Mouse (Mus musculus) cortical plate, adult 2 months (tissue): Measurements from ENCODE around the gene Ppp2r5d. TPM values are rescaled to one million over a fixed set of nuclear protein-coding genes. Genes with fewer than 3 reads are reported as not detected.
A peak's percentile ranks its signal among the peaks of the same experiment; 100 is the strongest.

Experiments used
- H3K27ac ChIP-seq: fragments of 200-500 bp; 2 replicates; pipeline ENCODE4 v1.5.1; 2012; ENCODE audit warnings: low read length, control low read depth, inconsistent platforms; ENCODE audit not compliant: insufficient read depth
- H3K4me1 ChIP-seq: fragments of 200-500 bp; 2 replicates; pipeline ENCODE4 v1.6.1; 2011; ENCODE audit warnings: low read length; ENCODE audit not compliant: control insufficient read depth, insufficient read depth
- H3K4me3 ChIP-seq: fragments of 200-500 bp; 2 replicates; pipeline ENCODE4 v1.5.1; 2011; ENCODE audit warnings: mild to moderate bottlenecking, low read length, control low read depth; ENCODE audit not compliant: insufficient read depth
- CTCF ChIP-seq: fragments of 200-500 bp; IDR thresholded peaks from 2 replicates; pipeline ENCODE4 v1.5.1; 2011; ENCODE audit warnings: mild to moderate bottlenecking, control low read depth, low read length; ENCODE audit not compliant: insufficient read depth; ENCODE audit errors: extremely low read depth
- POLR2A ChIP-seq: fragments of 200-500 bp; IDR thresholded peaks from 2 replicates; pipeline ENCODE4 v1.6.1; 2011; ENCODE audit warnings: mild to moderate bottlenecking, low read length, control low read depth; ENCODE audit not compliant: insufficient read depth; ENCODE audit errors: extremely low read depth
- polyA plus RNA-seq: library from polyadenylated mRNA; depleted of rRNA; stranded (reverse); fragments of >200 nt; gene quantifications from 2 replicates; pipeline ENCODE4 v1.2.3, GENCODE M21; 2012

Ppp2r5d gene
- polyA plus RNA-seq, 1 experiment = 98.9 TPM

- Histone ChIP-seq H3K4me3 (peak overlapping the region; percentile 14), H3K4me1 (peaks cover 10% of the 10 kb centered on the region), H3K27ac (no peak overlapping the region)
- TF ChIP-seq POLR2A (no peak), CTCF (no peak)
These were observed 682 bp downstream of the Ppp2r5d start for GRCm38 (mm10) chr17:46703971-46704886.

- TF ChIP-seq POLR2A (no peak), CTCF (no peak)
- Histone ChIP-seq H3K27ac (0 out of 2 replicates have a peak overlapping the region, but pooled peaks have one; percentile 5), H3K4me1 (peaks cover 10% of the 10 kb centered on the region), H3K4me3 (peak overlapping the region; percentile 14)
These were observed 2.4 kb downstream of the Ppp2r5d start for GRCm38 (mm10) chr17:46702506-46702905.

DNA sequence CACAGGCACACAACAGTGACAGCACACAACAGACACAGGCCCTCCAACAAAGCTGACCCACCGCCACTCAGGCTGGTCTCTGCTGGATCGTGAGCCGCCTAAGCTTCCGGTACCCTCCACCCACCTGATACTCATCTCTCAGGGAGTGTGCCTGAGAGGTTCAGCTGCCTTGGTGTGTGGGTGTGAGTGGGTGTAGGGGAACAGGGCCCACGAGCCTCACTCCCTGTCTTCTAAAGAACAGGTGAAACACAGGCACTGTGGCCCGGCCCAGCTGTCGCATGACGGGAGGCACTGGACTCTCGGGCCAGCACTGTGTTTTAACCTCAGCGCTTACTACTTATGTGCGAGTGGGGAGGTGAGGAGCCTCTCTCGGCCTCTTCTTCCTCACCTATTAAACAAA, 2.8 kb downstream of the Ppp2r5d start:
- H3K4me1 ChIP-seq = peaks cover 10% of the 10 kb centered on the region
- TF ChIP-seq CTCF (no peak), POLR2A (no peak)
- peak overlapping the region; percentile 14; the same call in 1 of the 2 replicates for H3K4me3 ChIP-seq
- H3K27ac ChIP-seq = 0 out of 2 replicates have a peak overlapping the region, but pooled peaks have one; percentile 5

DNA sequence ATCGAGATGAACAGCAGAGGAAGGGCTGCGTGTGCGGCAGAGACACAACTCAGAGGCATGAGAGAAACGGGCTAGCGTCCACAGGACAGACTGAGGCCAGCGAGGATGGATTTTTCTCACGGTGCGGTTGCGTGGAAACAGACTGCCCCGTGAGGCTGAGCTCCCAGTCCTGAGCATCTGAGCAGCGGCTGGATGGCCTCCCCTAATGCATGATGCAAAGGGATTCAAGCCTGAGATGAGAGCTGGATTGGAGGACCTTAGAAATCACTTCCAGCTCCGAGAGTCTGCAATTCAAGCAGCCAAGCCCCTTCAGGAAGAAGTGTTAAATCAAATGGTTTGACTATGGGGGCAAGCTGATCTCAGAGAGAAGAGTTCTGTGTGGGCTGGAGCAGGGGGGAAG, 3.4 kb downstream of the Ppp2r5d start:
- Histone ChIP-seq H3K27ac (no peak overlapping the region), H3K4me1 (peaks cover 10% of the 10 kb centered on the region), H3K4me3 (peak overlapping the region; percentile 14)
- no peak for TF ChIP-seq POLR2A
- TF ChIP-seq CTCF = no peak

DNA sequence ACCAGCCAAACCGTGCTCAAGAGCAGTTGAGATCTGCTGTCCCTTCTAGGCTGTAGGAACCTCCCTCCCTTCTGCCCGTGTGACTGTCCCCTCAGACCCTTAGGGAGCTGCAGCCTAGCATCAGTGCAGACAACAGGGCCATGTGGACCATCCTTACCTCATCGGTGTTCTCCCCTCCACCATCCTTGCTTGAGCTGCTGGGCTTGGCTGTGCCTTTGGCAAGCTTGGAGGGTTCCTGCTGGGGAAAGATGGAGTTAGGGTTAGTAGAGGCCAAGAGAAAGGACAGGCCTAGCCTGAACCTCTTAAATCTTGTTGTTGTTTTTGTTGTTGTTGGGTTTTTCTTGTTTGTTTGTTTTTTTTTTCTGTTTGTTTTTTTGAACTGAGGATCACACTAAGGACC, 5.0 kb downstream of the Ppp2r5d start:
- Histone ChIP-seq H3K4me3 (no peak overlapping the region), H3K4me1 (peaks cover 10% of the 10 kb centered on the region), H3K27ac (no peak overlapping the region)
- no peak for TF ChIP-seq CTCF

- Histone ChIP-seq H3K4me1 (peaks cover 10% of the 10 kb centered on the region), H3K27ac (no peak overlapping the region), H3K4me3 (no peak overlapping the region)
- TF ChIP-seq POLR2A (no peak), CTCF (no peak)
These were observed 5.7 kb downstream of the Ppp2r5d start for GRCm38 (mm10) chr17:46699245-46699644.

DNA sequence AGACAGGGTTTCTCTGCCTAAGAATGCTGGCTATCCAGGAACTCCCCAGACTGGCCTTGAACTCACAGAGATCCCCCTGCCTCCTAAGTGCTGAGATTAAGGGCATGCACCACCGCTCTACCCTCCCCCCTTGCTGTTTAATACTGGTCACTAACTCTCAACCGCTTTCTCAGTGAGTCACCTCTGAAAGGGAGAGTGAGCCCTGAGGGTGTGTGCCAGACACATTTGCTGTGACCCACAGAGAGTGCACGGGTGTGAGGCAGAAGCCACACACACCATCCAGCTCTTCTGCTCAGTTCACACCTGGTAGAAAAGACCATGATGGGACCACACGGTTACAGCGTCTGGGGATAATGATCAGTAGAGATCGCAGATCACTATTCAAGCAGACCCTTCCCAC, 6.4 kb downstream of the Ppp2r5d start:
- no peak for TF ChIP-seq CTCF
- no peak for TF ChIP-seq POLR2A
- H3K4me3 ChIP-seq = no peak overlapping the region

DNA sequence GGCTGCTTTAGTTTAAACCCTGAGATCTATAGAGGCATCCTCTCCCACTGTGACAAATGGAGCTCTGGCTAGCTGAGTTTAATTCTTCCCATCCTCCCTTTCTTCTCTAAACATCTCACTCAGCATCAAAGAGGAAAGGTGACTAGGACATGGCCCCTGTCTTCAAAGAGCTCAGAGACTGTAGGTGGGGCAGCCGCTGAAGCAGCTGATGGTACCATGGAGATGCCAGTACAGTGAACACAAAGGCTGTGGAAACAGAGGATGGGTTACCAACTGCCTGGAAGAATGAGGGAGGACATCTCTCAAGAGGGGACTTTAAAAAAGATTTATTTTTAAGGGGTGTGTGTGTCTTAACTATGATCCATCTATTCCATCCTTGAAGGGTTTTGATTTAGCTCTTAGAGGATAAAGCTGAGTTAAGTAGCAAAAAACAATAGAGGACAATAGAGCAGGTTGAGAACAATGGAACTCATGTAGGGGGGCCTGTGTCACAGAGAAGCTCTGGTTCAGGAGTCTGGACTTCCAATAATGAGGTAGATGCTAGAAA, 10.3 kb downstream of the Ppp2r5d start:
- no peak overlapping the region for H3K4me3 ChIP-seq
- no peak overlapping the region for H3K27ac ChIP-seq
- H3K4me1 ChIP-seq = no peaks in the 10 kb centered on the region
- TF ChIP-seq CTCF (no peak), POLR2A (no peak)

More for the DNA sequence above, 6.4 kb downstream of the Ppp2r5d start:
- H3K27ac ChIP-seq = no peak overlapping the region
- H3K4me1 ChIP-seq = peaks cover 9% of the 10 kb centered on the region

DNA sequence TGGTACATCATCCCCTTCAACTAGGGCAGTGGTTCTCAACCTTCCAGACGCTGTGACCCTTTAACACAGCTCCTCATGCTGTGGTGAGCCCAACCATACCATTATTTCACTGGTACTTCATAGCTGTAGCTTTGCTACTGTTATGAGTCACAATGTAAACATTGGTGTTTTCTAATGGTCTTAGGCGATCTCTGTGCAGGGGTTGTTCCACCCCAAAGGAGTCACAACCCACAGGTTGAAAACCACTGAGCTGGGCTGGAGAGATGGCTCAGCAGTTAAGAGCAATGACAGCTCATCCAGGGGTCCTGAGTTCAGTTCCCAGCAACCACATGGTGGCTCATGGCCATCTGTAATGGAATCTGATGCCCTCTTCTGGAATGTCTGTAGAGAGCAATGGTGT, 13.5 kb downstream of the Ppp2r5d start:
- no peak for TF ChIP-seq POLR2A
- Histone ChIP-seq H3K27ac (no peak overlapping the region), H3K4me3 (no peak overlapping the region), H3K4me1 (no peaks in the 10 kb centered on the region)

GRCm38 (mm10) chr17:46690665-46691064, 14.2 kb downstream of the Ppp2r5d start:
- no peaks in the 10 kb centered on the region for H3K4me1 ChIP-seq
- no peak overlapping the region for H3K4me3 ChIP-seq
- no peak overlapping the region for H3K27ac ChIP-seq
- no peak for TF ChIP-seq CTCF
- TF ChIP-seq POLR2A = no peak
